Mouse (Mus musculus) embryonic fibroblast, embryonic 13.5 days (primary cell): ENCODE measurements around the gene Rab3a. TPM values are rescaled to one million over a fixed set of nuclear protein-coding genes. Genes with fewer than 3 reads are reported as not detected.

Source experiments
- H3K27ac ChIP-seq: 2 replicates; pipeline ENCODE4 v1.5.1; 2012; ENCODE audit warnings: low read length, control low read depth, inconsistent platforms; ENCODE audit not compliant: insufficient read depth
- H3K4me1 ChIP-seq: 2 replicates; pipeline ENCODE4 v1.6.1; 2011; ENCODE audit warnings: low read length; ENCODE audit not compliant: control insufficient read depth, insufficient read depth
- H3K4me3 ChIP-seq: 2 replicates; pipeline ENCODE4 v1.5.1; 2011; ENCODE audit warnings: mild to moderate bottlenecking, control low read depth, low read length; ENCODE audit not compliant: insufficient read depth
- CTCF ChIP-seq: IDR thresholded peaks from 2 replicates; pipeline ENCODE4 v1.5.1; 2011; ENCODE audit warnings: mild to moderate bottlenecking, control low read depth, low read length, moderate library complexity, borderline replicate concordance; ENCODE audit not compliant: insufficient read depth
- POLR2A ChIP-seq: IDR thresholded peaks from 2 replicates; pipeline ENCODE4 v1.6.1; 2011; ENCODE audit warnings: low read depth, mild to moderate bottlenecking, control low read depth, low read length, moderate library complexity
- polyA plus RNA-seq: library from polyadenylated mRNA; stranded (reverse); fragments of >200 nt; gene quantifications from 2 replicates; pipeline ENCODE4 v1.2.4, GENCODE M21; 2011; ENCODE audit warnings: low read depth; ENCODE audit not compliant: missing spikeins, insufficient read length

The Rab3a gene
- polyA plus RNA-seq, 1 experiment: 8.6 TPM

GRCm38 (mm10) chr8:70738211-70738610 is 16.3 kb upstream of the Rab3a start:
- Histone ChIP-seq H3K4me1 (no peaks in the 10 kb centered on the region; the same call in 1 of the 2 replicates), H3K27ac (no peak overlapping the region), H3K4me3 (no peak overlapping the region)
- TF ChIP-seq POLR2A: no peak

- H3K27ac ChIP-seq: no peak overlapping the region
- no peaks in the 10 kb centered on the region for H3K4me1 ChIP-seq
- no peak overlapping the region for H3K4me3 ChIP-seq
- TF ChIP-seq CTCF: no peak
- TF ChIP-seq POLR2A: no peak
Measured at GRCm38 (mm10) chr8:70741661-70742060, 12.8 kb upstream of the Rab3a start.

- TF ChIP-seq CTCF (no peak), POLR2A (no peak)
- H3K4me3 ChIP-seq: no peak overlapping the region
- no peaks in the 10 kb centered on the region for H3K4me1 ChIP-seq
- H3K27ac ChIP-seq: no peak overlapping the region
Measured at GRCm38 (mm10) chr8:70742176-70742575, 12.3 kb upstream of the Rab3a start.

GRCm38 (mm10) chr8:70742981-70743655 is 11.4 kb upstream of the Rab3a start:
- H3K27ac ChIP-seq: no peak overlapping the region
- H3K4me1 ChIP-seq: no peaks in the 10 kb centered on the region
- TF ChIP-seq POLR2A (no peak), CTCF (no peak)
- no peak overlapping the region for H3K4me3 ChIP-seq

GRCm38 (mm10) chr8:70743656-70744590 is 10.6 kb upstream of the Rab3a start:
- H3K4me3 ChIP-seq: no peak overlapping the region; the same call in 1 of the 2 replicates
- H3K27ac ChIP-seq: no peak overlapping the region
- no peak for TF ChIP-seq CTCF
- no peak for TF ChIP-seq POLR2A
- no peaks in the 10 kb centered on the region for H3K4me1 ChIP-seq

- H3K4me1 ChIP-seq: no peaks in the 10 kb centered on the region
- no peak overlapping the region for H3K27ac ChIP-seq
- H3K4me3 ChIP-seq: no peak overlapping the region
- no peak for TF ChIP-seq POLR2A
- TF ChIP-seq CTCF: no peak
Measured at GRCm38 (mm10) chr8:70744806-70745205, 9.7 kb upstream of the Rab3a start.

- Histone ChIP-seq H3K4me1 (no peaks in the 10 kb centered on the region), H3K4me3 (no peak overlapping the region), H3K27ac (no peak overlapping the region)
- TF ChIP-seq CTCF (no peak), POLR2A (no peak)
Measured at GRCm38 (mm10) chr8:70745691-70746220, 8.7 kb upstream of the Rab3a start.

- H3K4me3 ChIP-seq: no peak overlapping the region
- no peaks in the 10 kb centered on the region for H3K4me1 ChIP-seq
- H3K27ac ChIP-seq: no peak overlapping the region
- no peak for TF ChIP-seq CTCF
- no peak for TF ChIP-seq POLR2A
Measured at GRCm38 (mm10) chr8:70746676-70747075, 7.8 kb upstream of the Rab3a start.

- no peak for TF ChIP-seq POLR2A
- no peak for TF ChIP-seq CTCF
- Histone ChIP-seq H3K4me3 (no peak overlapping the region), H3K4me1 (0 out of 2 replicates have a peak, but pooled peaks cover 3% of the 10 kb centered on the region), H3K27ac (no peak overlapping the region)
Measured at GRCm38 (mm10) chr8:70747211-70747890, 7.1 kb upstream of the Rab3a start.
